Mouse (Mus musculus): ENCODE results near the gene Plekha1.

The Plekha1 gene

GRCm38 (mm10) chr7:130859926-130860325 lies 5.6 kb upstream of the Plekha1 start:
- DNase-seq (ENCODE audit: low read depth), result no peak

GRCm38 (mm10) chr7:130860721-130861142 lies 4.8 kb upstream of the Plekha1 start:
- DNase-seq (ENCODE audit: low read depth), result no peak

GRCm38 (mm10) chr7:130862501-130862900 lies 3.1 kb upstream of the Plekha1 start:
- no peak for DNase-seq (ENCODE audit: low read depth)

GRCm38 (mm10) chr7:130864711-130865110 lies 845 bp upstream of the Plekha1 start:
- DNase-seq (ENCODE audit: low read depth), result no peak

DNA sequence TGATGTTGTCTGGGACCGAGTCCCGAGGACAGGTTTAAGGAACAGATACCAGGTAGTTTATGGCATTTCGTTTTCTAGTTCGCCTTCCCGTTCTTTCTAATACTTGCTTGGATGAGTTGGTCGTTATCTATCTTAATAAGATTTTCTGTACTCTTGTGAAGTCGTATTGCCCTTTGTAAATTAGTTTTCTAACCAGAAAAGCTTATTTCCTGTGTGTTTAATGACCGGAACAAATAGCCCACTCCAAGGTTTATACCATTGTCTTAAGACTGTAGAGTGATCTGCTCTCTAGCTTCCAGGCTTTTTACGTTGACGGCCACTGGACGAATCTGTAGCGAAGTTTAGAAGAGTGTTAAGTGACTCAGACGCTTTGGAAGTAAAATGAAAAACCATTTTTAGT lies 1.1 kb downstream of the Plekha1 start:
- DNase-seq (ENCODE audit: low read depth), result no peak

- peak; percentile 19 for DNase-seq (ENCODE audit: low read depth)
Observed at GRCm38 (mm10) chr7:130867256-130867655, 1.7 kb downstream of the Plekha1 start.

DNA sequence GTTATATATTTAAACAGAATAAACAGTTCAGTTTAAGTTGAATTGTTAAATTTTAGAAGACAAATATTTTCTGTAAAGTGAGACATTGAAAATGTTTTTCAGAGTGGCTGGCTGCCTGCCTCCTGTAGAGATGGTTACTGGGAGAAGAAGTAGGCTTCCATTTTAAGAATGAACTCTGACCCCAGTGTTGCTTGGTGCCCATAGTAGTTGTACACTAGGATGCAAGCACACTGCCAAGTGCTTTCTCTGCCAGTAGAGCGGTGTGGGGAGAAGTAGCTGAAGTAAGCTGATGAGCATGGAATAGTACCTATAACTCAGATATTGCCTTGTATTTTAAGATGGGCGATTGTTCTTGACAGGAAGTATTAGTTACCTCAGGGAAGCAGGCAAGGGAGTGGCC lies 18.6 kb downstream of the Plekha1 start:
- DNase-seq (ENCODE audit: low read depth), result no peak

DNA sequence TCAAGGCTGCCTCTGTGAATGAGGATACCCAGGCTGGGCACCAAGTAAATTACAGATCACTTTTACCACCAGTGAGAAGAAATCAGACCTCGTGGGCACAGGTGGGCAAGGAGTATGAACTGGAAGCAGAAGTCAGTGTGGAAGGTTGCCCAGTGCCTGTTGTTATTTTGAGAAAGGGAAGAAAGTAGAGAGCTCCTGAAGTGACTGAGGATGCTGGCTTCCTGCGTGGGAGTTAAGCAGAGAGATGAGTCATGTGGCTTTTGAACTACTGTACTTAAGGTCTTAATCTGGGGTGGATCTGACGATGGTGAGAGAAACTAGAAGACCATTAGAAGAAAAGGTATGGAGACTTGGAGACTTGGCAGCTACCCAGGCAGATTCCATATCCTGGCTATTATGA lies 20.7 kb downstream of the Plekha1 start:
- no peak for DNase-seq (ENCODE audit: low read depth)

- no peak for DNase-seq (ENCODE audit: low read depth)
Observed at GRCm38 (mm10) chr7:130887946-130888345, 22.4 kb downstream of the Plekha1 start.

DNA sequence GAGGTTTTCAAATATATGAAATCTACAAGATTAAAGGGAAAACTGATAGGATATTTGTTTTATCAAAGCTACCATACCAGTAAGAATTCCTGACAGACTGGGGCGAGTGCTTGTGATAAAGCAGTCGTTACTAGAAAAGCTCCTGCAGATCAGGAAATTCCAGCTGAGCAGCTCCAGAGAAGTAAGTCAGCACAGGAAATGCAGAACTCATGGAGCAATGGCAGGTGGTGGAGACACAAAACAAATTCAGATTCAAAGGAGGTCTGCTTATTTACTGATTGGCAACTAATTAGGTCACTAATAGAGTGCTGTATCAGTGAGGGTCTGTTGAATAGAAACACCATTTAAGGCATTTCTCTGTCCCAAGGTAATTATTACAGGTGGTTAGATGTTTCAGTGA lies 25.3 kb downstream of the Plekha1 start:
- no peak for DNase-seq (ENCODE audit: low read depth)

GRCm38 (mm10) chr7:130892973-130893372 lies 27.4 kb downstream of the Plekha1 start:
- no peak for DNase-seq (ENCODE audit: low read depth)

DNA sequence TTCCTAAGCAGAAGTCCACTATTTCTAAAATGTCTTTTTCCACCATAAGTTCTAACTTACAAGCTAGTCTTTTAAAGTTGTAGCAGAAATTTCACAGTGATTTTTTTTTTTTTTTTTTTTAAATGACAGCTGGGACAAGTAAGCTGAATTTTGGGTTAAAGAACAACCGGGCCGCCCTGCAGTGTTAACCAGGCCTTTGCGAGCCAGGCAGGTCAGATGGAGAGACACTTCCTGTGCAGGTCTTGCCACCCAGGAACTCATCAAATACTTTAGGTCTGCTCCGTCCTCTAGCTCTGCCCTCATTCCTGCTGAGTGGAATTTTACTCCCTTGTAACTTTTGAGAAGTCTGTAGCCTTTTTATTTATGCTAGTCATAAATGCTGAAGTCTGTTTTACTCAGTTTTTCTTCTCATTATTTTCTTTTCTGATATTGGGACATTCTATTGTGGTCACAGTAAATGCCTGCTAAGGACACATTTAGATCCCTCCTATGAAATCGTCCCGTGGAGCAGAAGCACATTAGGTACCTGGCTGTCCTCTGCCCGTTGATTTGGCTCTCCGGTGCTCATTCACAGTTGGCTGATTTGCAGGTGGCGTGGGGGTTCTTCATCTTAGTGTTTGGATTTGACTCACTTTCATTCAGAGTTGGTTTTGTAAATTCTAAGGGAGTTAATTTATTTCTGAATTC lies 29.5 kb downstream of the Plekha1 start:
- DNase-seq (ENCODE audit: low read depth), result no peak

DNA sequence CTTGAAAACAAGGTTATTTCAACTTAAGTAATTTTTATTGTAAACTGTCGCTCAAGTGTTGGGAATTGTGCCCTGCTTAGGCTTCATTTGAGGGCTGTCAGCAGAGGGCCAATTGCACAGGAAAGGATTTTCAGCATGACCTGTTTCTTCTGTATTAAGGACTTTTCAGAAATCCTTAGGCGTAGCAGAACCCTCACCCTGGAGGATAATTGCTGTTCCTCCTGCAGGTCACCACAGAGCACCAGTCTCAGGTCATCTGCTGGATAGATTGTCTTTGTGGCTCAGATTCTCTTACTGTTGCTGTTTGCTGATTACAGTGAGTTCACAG lies 30.0 kb downstream of the Plekha1 start:
- DNase-seq (ENCODE audit: low read depth), result no peak

GRCm38 (mm10) chr7:130896064-130896463 lies 30.5 kb downstream of the Plekha1 start:
- no peak for DNase-seq (ENCODE audit: low read depth)

DNA sequence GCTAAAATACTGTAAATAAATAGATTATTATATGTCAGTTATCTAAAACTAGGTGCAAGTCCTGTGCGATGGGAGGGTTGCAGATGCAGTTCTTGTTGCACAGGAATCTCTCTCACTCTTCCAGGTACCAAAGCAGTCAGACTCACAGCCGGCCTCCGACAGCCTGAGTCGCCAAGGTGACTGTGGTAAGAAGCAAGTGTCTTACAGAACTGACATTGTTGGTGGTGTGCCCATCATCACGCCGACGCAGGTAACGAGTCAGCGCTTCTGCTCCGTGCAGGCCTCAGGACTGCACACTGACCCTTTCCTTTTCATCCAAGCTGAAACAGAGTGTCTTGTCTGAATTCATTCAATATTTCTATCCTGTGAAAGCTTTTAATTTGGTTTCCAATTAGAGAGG lies 31.6 kb downstream of the Plekha1 start:
- DNase-seq (ENCODE audit: low read depth), result no peak

GRCm38 (mm10) chr7:130898373-130898772 lies 32.8 kb downstream of the Plekha1 start:
- no peak for DNase-seq (ENCODE audit: low read depth)

DNA sequence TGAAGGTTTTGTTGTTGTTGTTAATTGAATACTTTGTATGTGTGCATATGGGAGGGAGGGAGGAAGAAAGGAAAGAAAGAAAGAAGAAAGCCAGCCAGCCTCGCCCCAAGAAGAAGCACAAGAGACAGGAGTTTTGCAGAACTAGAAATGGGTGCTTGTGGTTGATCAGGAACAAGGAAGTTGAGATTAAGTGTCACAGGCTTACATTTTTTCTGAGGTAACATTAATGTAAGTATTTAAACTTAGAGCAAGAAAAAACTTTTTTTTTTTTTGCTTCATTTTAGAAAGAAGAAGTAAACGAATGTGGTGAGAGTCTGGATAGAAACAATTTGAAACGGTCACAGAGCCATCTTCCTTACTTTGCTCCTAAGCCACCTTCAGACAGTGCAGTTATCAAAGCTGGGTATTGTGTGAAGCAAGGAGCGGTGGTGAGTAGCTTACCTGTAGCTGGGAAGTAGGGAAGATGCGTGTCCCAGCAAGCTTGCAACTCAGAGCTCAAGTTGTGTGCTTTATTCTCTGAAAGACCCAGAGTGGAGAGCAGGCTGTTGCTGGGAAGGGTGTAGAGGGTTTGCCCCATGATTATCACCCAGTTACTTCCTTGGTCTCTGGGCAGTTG lies 34.8 kb downstream of the Plekha1 start:
- no peak for DNase-seq (ENCODE audit: low read depth)

DNA sequence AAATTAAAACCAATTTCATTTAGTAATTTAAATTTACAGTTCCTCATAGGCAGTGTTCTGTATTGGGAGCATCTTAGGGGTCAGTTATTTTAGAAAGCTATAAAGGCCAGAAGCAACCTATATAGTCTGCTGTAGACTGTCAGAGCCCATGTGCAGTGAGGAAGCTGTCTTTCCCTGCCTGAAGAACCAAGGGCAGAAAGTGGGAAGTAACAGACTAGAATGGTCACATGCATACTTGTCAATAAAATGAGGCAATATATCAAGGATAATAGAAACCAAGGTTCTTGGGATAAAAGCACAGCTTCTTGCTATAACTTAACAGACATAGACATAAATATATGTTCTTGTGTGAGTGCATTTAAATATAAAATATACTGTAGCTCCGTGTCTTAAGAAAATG lies 37.4 kb downstream of the Plekha1 start:
- no peak for DNase-seq (ENCODE audit: low read depth)

- no peak for DNase-seq (ENCODE audit: low read depth)
Observed at GRCm38 (mm10) chr7:130903505-130904074, 38.0 kb downstream of the Plekha1 start.

DNA sequence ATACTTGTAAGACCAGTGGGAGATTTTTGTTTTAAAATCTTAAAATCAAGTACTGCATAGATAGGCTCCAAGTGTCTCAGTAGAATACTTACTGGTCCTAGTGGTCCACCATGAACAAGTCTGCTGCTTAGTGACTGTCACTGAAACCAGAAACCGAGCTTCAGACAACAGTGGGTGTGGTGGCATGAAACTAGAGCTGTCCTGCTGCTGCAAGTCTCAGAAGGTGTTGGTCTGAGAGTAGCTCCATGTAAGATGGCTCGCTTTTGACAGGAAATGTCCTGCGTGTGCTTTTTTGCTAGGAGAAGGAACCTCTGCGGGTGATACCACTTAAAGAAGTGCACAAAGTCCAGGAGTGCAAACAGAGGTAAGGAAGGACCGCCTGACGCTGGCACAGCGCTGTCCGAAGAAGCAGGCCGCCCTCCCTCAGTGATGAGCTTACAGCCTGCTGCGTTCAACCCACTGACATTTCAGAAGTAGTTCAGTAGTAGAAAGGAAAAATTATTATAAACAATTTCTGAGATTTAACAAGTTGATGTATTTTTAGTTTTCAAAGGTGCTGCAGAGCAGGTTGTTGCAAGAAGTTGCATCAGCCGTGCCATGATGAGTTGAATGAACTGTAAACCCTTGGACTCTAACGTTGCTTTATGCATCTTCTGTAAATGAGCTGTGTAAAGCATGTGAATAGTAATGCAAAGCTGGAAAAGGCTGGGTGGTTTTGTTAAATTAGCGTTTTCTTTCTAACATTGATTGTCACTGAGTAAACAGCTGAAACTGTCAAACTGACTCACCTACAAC lies 39.2 kb downstream of the Plekha1 start:
- no peak for DNase-seq (ENCODE audit: low read depth)

DNA sequence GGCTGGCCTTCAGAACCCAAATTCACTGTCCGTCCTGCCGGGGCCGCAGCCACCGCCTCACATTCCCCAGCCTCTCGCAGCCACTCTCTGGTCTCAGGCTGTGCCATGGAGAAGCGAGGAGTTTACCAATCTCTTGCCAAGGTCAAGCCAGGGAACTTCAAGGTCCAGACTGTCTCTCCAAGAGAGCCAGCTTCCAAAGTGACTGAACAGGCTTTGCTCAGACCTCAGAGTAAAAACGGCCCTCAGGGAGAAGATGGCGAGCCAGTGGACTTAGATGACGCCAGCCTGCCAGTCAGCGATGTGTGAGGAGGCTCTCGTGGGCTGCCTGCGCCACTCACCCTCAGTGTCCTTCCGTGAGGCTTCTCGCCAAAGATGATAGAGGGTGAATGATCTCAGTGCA lies 45.3 kb downstream of the Plekha1 start:
- no peak for DNase-seq (ENCODE audit: low read depth)

DNA sequence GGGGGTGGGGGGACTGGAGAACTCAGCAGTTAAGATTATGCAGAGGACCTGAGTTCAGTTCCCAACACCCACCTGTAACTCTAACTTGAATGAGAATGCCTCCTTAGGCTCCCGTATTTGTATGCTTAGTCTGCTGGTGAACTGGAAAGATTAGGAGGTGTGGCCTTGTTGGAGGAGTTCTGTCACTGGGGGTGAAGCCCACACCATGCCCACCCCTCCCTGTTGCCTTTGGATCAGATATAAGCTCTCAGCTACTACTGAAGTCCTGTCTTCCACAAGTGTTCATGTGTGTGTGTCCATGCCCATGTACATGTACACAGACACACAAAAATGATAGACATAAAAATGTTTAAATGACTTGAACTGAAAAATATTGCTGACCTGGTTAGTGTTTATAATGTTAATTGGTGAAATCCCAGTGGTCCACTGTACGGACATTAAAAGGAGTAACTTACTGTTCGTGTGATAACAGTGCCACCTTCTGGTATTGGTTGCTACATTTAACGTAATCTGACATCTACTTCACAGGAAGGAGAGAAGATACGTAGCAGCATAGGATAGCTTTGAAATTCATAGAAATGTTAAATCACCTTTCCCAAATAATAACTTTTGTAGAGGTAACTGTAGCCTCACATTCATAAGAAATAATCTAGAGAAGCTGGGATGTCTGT lies 49.3 kb downstream of the Plekha1 start:
- peak; percentile 61 for DNase-seq (ENCODE audit: low read depth)
